Comparison of ENCODE assay signal across 8 mouse cellular contexts in the genomic region with DNA sequence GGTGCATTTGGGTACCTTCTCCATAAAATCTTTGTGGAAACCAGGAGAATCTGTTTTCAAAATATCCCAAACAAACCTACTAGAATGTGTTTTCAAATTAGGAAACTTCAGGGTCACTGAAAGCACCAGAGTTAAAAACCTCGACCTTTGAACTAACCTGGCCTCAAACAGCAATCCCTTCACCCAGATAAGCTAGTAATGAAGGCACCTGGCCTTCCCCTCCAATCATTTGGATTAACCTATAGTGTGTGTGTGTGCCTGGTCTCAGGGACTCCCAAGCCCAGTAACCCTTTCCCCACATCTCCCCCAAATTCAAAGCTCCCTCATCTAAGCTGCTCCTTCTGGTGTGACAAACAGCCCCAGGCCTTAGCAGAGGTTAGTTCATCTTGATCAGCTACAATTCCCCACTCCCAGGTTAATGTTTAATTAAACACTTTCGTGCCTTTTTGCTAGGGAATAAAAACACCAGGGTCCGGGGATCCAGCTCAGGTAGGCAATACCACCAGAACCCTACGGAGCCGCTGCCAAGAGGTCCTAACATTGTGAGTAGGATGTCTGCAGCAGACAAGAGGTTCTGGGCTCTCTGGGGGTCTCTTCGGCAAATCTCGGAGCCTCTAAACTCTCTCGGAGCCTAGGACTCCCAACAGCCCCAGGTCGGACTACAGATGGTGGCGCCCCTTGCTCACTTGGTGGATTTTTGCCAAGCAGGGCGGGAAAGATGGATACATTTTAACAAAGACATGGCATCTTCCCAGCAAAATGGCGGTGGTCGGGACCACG. TPM values are rescaled to one million over a fixed set of nuclear protein-coding genes. Genes with fewer than 3 reads are reported as not detected.
DNase-seq lines count a peak whose midpoint lies in the region; ATAC-seq and TF ChIP-seq lines count a peak whose summit lies in the region.

No protein-coding gene starts in this region.

- DNase-seq in gastrocnemius, adult 2 months = no peak
- DNase-seq in gastrocnemius, postnatal 10 days = no peak
- peak; percentile 43 for DNase-seq in embryonic facial prominence, embryonic 14.5 days (ENCODE audit: low spot score)
- peak; percentile 79 for DNase-seq in kidney, adult 9 months
- DNase-seq in MN1 (ENCODE audit: low spot score) = no peak
- DNase-seq in adrenal gland, postnatal 4 days (ENCODE audit: low spot score in 2 of 2) = no peak
- DNase-seq in adrenal gland, postnatal 14 days = no peak

- peak overlapping the region; percentile 94 for H3K4me3 ChIP-seq in gastrocnemius, adult 2 months
- H3K4me3 ChIP-seq in embryonic facial prominence, embryonic 14.5 days (ENCODE audit: low read depth, low read length) = peak overlapping the region; percentile 79
- H3K4me3 ChIP-seq in midbrain, embryonic 15.5 days = peak overlapping the region; percentile 85; the same call in 1 of the 2 replicates

- H3K36me3 ChIP-seq in embryonic facial prominence, embryonic 14.5 days (ENCODE audit: control insufficient read depth, insufficient read depth, low read length) = no peaks in the 10 kb centered on the region
- no peaks in the 10 kb centered on the region for H3K36me3 ChIP-seq in midbrain, embryonic 15.5 days (replicated peaks)

- intact Hi-C loops in gastrocnemius, adult 2 months (cut with DNase I) = no loop called here

- peak overlapping the region; percentile 100; the same call in 1 of the 2 replicates for H3K9ac ChIP-seq in embryonic facial prominence, embryonic 14.5 days (ENCODE audit: low read depth, low read length)
- H3K9ac ChIP-seq in midbrain, embryonic 15.5 days = no peak overlapping the region

- peak overlapping the region; percentile 96 for H3K4me2 ChIP-seq in embryonic facial prominence, embryonic 14.5 days (ENCODE audit: low read depth, low read length)
- H3K4me2 ChIP-seq in midbrain, embryonic 15.5 days = peak overlapping the region; percentile 89

- H3K4me1 ChIP-seq in embryonic facial prominence, embryonic 14.5 days (ENCODE audit: control insufficient read depth, insufficient read depth, low read length) = peaks cover 20% of the 10 kb centered on the region
- peaks cover 52% of the 10 kb centered on the region for H3K4me1 ChIP-seq in midbrain, embryonic 15.5 days

- no peaks in the 10 kb centered on the region for H3K9me3 ChIP-seq in embryonic facial prominence, embryonic 14.5 days (ENCODE audit: control insufficient read depth, low read length)
- H3K9me3 ChIP-seq in midbrain, embryonic 15.5 days = no peaks in the 10 kb centered on the region

- TF ChIP-seq CTCF in gastrocnemius, adult 2 months (IDR thresholded peaks at IDR 0.05) = no peak

- 51% methylated on average over 14 of the region's 14 CpGs for WGBS in embryonic facial prominence, embryonic 14.5 days
- WGBS in midbrain, embryonic 15.5 days = 44% methylated on average over 14 of the region's 14 CpGs

- H3K27me3 ChIP-seq in embryonic facial prominence, embryonic 14.5 days (replicated peaks; ENCODE audit: control insufficient read depth, insufficient read depth, low read length) = no peaks in the 10 kb centered on the region
- no peaks in the 10 kb centered on the region for H3K27me3 ChIP-seq in midbrain, embryonic 15.5 days (replicated peaks)

- ATAC-seq in embryonic facial prominence, embryonic 14.5 days (ENCODE audit: low read depth) = no peak
- ATAC-seq in midbrain, embryonic 15.5 days (replicated peaks) = no peak

- H3K27ac ChIP-seq in gastrocnemius, adult 2 months = peak overlapping the region; percentile 99
- no peak overlapping the region; the same call in 1 of the 2 replicates for H3K27ac ChIP-seq in embryonic facial prominence, embryonic 14.5 days (replicated peaks; ENCODE audit: low read depth, low read length)
- no peak overlapping the region for H3K27ac ChIP-seq in midbrain, embryonic 15.5 days

RNA-seq across cellular contexts. Expression of a gene that starts 1.5 kb away (rescaled TPM):
- 10 to 100 TPM; 71.8 to 76.8 TPM for total RNA-seq in gastrocnemius, adult 2 months (2021)
- total RNA-seq in gastrocnemius, postnatal 10 days (2021) = 100 to 1,000 TPM; 193 to 214 TPM
- 168 and 202 TPM in 2 replicates for polyA plus RNA-seq in embryonic facial prominence, embryonic 14.5 days (2014; fragmentation: Nextera tagmentation; extraction: Ambion mirVana)
- 183 and 198 TPM in 2 replicates for polyA plus RNA-seq in midbrain, embryonic 15.5 days (2015; fragmentation: Nextera tagmentation; extraction: Ambion mirVana)
- total RNA-seq in adrenal gland, postnatal 4 days (2021) = 100 to 1,000 TPM; 361 to 374 TPM
- 162 and 178 TPM in 2 replicates for total RNA-seq in adrenal gland, postnatal 14 days (2021)

RNA-seq across cellular contexts. Expression of a gene that starts 15.0 kb away (rescaled TPM):
- not detected for total RNA-seq in gastrocnemius, adult 2 months (2021)
- under 1 TPM; 0.25 to 0.35 TPM for total RNA-seq in gastrocnemius, postnatal 10 days (2021)
- polyA plus RNA-seq in embryonic facial prominence, embryonic 14.5 days (2014; fragmentation: Nextera tagmentation; extraction: Ambion mirVana) = not detected in 2 replicates
- polyA plus RNA-seq in midbrain, embryonic 15.5 days (2015; fragmentation: Nextera tagmentation; extraction: Ambion mirVana) = not detected in 2 replicates
- total RNA-seq in adrenal gland, postnatal 4 days (2021) = 1 to 10 TPM in 1 of 2 experiments, under 1 TPM in 1; 0.65 to 1.1 TPM
- total RNA-seq in adrenal gland, postnatal 14 days (2021) = 0.41 and 0.78 TPM in 2 replicates

RNA-seq across cellular contexts. Expression of a gene that starts 36.0 kb away (rescaled TPM):
- 1 to 10 TPM; 4.5 to 5.1 TPM for total RNA-seq in gastrocnemius, adult 2 months (2021)
- total RNA-seq in gastrocnemius, postnatal 10 days (2021) = 1 to 10 TPM; 6.1 to 8.6 TPM
- polyA plus RNA-seq in embryonic facial prominence, embryonic 14.5 days (2014; fragmentation: Nextera tagmentation; extraction: Ambion mirVana) = 42.6 and 43.6 TPM in 2 replicates
- polyA plus RNA-seq in midbrain, embryonic 15.5 days (2015; fragmentation: Nextera tagmentation; extraction: Ambion mirVana) = 61.0 and 64.3 TPM in 2 replicates
- 10 to 100 TPM; 23.8 to 29.7 TPM for total RNA-seq in adrenal gland, postnatal 4 days (2021)
- total RNA-seq in adrenal gland, postnatal 14 days (2021) = 23.3 and 24.1 TPM in 2 replicates

RNA-seq across cellular contexts. Expression of a gene that starts 48.3 kb away (rescaled TPM):
- total RNA-seq in gastrocnemius, adult 2 months (2021) = 10 to 100 TPM; 53.6 to 54.0 TPM
- total RNA-seq in gastrocnemius, postnatal 10 days (2021) = 10 to 100 TPM; 80.0 to 86.2 TPM
- polyA plus RNA-seq in embryonic facial prominence, embryonic 14.5 days (2014; fragmentation: Nextera tagmentation; extraction: Ambion mirVana) = 197 and 220 TPM in 2 replicates
- 165 and 167 TPM in 2 replicates for polyA plus RNA-seq in midbrain, embryonic 15.5 days (2015; fragmentation: Nextera tagmentation; extraction: Ambion mirVana)
- total RNA-seq in adrenal gland, postnatal 4 days (2021) = 100 to 1,000 TPM; 158 to 162 TPM
- total RNA-seq in adrenal gland, postnatal 14 days (2021) = 171 and 177 TPM in 2 replicates

Comparison
In these comparisons a context has a peak if more than half of its experiments do, and no peak if none do; other contexts are left out.
1. DNase-seq: peak in embryonic facial prominence, embryonic 14.5 days (single experiment) and kidney, adult 9 months (single experiment); none in gastrocnemius, adult 2 months (single experiment), gastrocnemius, postnatal 10 days (single experiment), MN1 (single experiment), adrenal gland, postnatal 4 days (0 of 2) and adrenal gland, postnatal 14 days (single experiment).
2. Peak in every context shown above with its lines, with median percentiles within 50 percentile points of each other: H3K4me3 ChIP-seq.